Mouse (Mus musculus) B cell, adult 67 days (primary cell): ENCODE results near the gene Gm6676. TPM values are rescaled to one million over a fixed set of nuclear protein-coding genes. Genes with fewer than 3 reads are reported as not detected.

Source experiments
- total RNA-seq, 2 experiments: library from RNA; stranded (reverse); gene quantifications; 4 replicates each; pipeline ENCODE4 v1.2.4; 2023

Gm6676 gene
- not detected for total RNA-seq

DNA sequence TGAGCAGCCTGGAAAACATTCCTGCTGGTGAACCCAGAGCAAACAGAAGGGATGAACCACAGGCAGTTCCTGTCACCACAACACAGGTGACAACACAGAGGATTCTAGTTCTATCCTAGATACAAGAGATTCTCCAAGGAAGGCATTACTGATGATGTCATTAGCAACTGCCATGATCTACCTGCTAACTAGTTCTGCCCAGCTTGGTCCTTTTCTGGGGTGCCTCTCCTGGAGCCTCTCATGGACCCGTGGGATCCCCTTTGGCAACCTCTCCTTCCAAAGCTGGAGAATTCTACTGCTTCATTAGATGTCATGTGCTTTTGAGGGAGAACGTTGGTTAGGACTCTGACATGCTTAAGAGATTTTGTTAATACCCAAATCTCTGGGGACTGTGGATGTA lies at the start of gene Gm6676:
Gm6676 (minus strand) TSS at position 101 of the 400 bp plus-strand sequence.

DNA sequence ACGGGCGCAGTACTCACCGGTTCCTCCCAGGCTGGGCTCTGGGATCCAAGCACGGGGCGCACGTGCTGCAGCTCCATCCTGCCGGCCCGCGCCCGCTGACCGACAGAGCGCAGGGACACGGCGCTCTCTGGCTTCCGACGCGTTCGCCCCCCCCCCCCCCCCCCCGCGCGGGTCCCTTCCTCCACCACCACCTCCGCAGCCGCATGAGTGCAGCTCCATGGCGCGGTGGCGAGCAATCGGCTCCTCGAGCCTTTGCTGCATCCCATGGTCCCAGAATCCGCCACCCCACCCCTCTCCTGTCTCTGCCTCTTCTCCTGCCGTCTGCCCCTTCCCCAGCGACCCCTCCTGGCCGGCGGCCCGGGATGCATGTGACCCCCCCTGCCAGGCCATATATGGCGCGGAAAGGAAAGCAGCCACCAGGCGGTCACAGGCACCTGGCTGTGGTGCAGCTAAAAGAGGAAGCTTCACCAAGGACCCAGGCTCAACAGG lies 49.3 kb upstream of the Gm6676 start, which contains the start of gene Gm3512:
Gm3512 (minus strand) TSS at position 51 of the 489 bp plus-strand sequence.

DNA sequence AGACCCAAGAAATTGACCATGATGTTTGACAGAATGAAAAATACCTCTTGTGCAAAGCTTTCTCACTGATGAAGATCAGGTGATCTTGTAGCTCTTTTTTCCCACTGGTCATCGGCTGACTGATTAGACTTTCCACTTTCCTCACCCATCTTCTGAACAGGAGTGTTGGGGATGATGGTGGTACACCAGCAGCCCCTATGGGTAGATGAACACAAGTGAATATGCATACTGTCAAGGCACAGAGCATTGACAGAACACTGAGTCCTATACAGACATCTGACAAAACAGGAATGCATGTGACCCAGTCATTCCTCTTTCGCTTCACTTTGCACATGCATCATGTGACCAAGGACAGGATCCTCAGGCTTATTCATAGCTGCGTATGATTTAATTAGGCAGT lies 24.7 kb downstream of the Gm6676 start, which contains the start of gene Gm3696:
Gm3696 (minus strand) TSS at position 101 of the 400 bp plus-strand sequence.

Other genes with a start within 250 kb of the Gm6676 start
- not detected for gene Gm3667, start 235.4 kb downstream of the Gm6676 start, total RNA-seq
- not detected for gene Gm6356, start 151.6 kb downstream of the Gm6676 start, total RNA-seq
- gene Gm10406, start 98.0 kb downstream of the Gm6676 start, total RNA-seq = not detected
- gene Gm3685, start 80.4 kb downstream of the Gm6676 start, total RNA-seq = not detected
- not detected for gene Gm3696, start 24.8 kb downstream of the Gm6676 start, total RNA-seq
- gene Gm3512, start 49.1 kb upstream of the Gm6676 start, total RNA-seq = not detected
- gene Gm16434, start 69.1 kb upstream of the Gm6676 start, total RNA-seq = not detected
- not detected for gene Gm3727, start 139.3 kb upstream of the Gm6676 start, total RNA-seq
- under 1 TPM in 1 of 2 experiments, not detected in 1; 0.27 TPM for gene Gm3739, start 189.6 kb upstream of the Gm6676 start, total RNA-seq
- gene Gm5797, start 207.0 kb upstream of the Gm6676 start, total RNA-seq = not detected
- not detected for gene Gm8374, start 239.7 kb upstream of the Gm6676 start, total RNA-seq